Comparison of ENCODE assay signal across 8 mouse cellular contexts in genomic region chr13:43182465-43183201, GRCm38 (mm10). TPM values are rescaled to one million over a fixed set of nuclear protein-coding genes. Genes with fewer than 3 reads are reported as not detected.
DNase-seq lines count a peak whose midpoint lies in the region; ATAC-seq lines count a peak whose summit lies in the region.

No protein-coding gene starts in this region.

- no peak overlapping the region for H3K27ac ChIP-seq in hindbrain, embryonic 16.5 days (ENCODE audit: low read depth, low read length)

- WGBS in hindbrain, embryonic 16.5 days: 19% methylated on average over 14 of the region's 14 CpGs

- H3K4me1 ChIP-seq in hindbrain, embryonic 16.5 days (ENCODE audit: control insufficient read depth, insufficient read depth, low read depth, low read length): peaks cover 10% of the 10 kb centered on the region

- no peaks in the 10 kb centered on the region for H3K27me3 ChIP-seq in hindbrain, embryonic 16.5 days (replicated peaks; ENCODE audit: control insufficient read depth, insufficient read depth, low read length)

- peak overlapping the region; percentile 34 for H3K4me3 ChIP-seq in hindbrain, embryonic 16.5 days (ENCODE audit: low read length)

- H3K9ac ChIP-seq in hindbrain, embryonic 16.5 days (ENCODE audit: low read depth, low read length): peak overlapping the region; percentile 31; the same call in 1 of the 2 replicates

- DNase-seq in Muller cell, postnatal 12 days (ENCODE audit: inconsistent ontology term): peak; percentile 83
- peak; percentile 89 for DNase-seq in cerebellum, adult 9-10 months
- DNase-seq in frontal cortex, postnatal 25 days (ENCODE audit: low spot score in 2 of 2): peak; percentile 76 to 82
- DNase-seq in left cerebral cortex, adult 18-20 months (ENCODE audit: low spot score in 2 of 2): peak; percentile 85 to 90
- peak; percentile 89 to 92 for DNase-seq in right cerebral cortex, adult 2 months (ENCODE audit: low spot score in 2 of 2)
- DNase-seq in urinary bladder, postnatal 10 days (ENCODE audit: low spot score): peak; percentile 54

- peak; percentile 82 for ATAC-seq in hindbrain, embryonic 16.5 days
- peak; percentile 85 for ATAC-seq in megakaryocyte, adult 5-6 weeks (ENCODE audit: poor library complexity, severe bottlenecking)

- no peaks in the 10 kb centered on the region for H3K36me3 ChIP-seq in hindbrain, embryonic 16.5 days (ENCODE audit: control insufficient read depth, insufficient read depth, low read length)

- H3K4me2 ChIP-seq in hindbrain, embryonic 16.5 days (ENCODE audit: low read length): peak overlapping the region; percentile 60

- no peaks in the 10 kb centered on the region for H3K9me3 ChIP-seq in hindbrain, embryonic 16.5 days (ENCODE audit: control insufficient read depth, low read length)

RNA-seq across cellular contexts. Expression of gene Tbc1d7, which starts 11.3 kb away (rescaled TPM):
- polyA plus RNA-seq in hindbrain, embryonic 16.5 days (2015; fragmentation: Nextera tagmentation; extraction: Ambion mirVana): 85.3 and 86.0 TPM in 2 replicates
- 10 to 100 TPM; 27.6 to 28.2 TPM for total RNA-seq in left cerebral cortex, adult 18-20 months (2021)
- 6.7 and 10.6 TPM in 2 replicates for total RNA-seq in megakaryocyte, adult 5-6 weeks (2015)
- total RNA-seq in megakaryocyte, adult 5-6 weeks (2017): 3.4 and 4.9 TPM in 2 replicates
